In the genomic region with DNA sequence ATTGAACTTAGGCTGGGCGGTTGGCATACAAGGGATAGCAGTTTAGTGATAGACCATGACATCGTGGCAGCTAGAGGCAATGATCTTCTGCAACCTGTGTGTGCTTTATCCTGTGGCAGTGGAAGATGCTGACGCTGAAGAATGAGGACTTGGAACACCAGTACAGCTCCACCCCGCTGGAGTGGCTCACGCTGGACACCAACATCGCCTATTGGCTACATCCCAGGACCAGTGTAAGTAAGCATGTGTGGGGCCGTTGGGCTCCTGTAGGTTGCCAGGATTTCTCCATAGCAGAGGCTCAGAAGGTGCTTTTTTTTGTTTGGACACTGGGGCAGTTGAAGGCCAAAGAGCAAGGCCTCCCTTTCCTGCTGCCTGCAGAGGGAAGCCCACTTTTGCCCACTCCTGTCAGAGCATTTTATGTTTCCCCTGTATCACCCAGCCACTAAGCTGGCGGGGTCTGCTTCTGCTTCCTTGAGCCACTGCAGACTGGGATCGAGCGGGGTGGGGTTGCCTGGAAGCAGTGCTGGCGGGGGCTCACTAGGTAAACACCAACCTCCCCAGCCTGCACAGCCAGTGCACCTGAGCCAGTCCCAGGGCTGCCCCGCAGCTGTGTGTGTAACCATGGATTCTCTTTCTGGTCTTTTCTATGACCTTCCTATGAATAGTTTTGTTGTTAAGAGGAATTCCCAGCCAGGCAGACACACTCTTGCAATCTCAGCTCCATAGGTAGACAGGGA, we compare ENCODE assay signal across 14 mouse cellular contexts. TPM values are rescaled to one million over a fixed set of nuclear protein-coding genes. Genes with fewer than 3 reads are reported as not detected.
DNase-seq lines count a peak whose midpoint lies in the region; TF ChIP-seq lines count a peak whose summit lies in the region.
"Had no signal": no experiment of that assay in that cellular context is flagged by ENCODE, and none has a peak within 500 bp of the region (broad histone marks: within the 10 kb centered on the region; RNA-seq: fewer than 3 reads in every experiment).

No protein-coding gene starts in this region.

- peaks cover 19% of the 10 kb centered on the region; the same call in 1 of the 2 replicates for H3K4me1 ChIP-seq in heart, embryonic 10.5 days
- H3K4me1 ChIP-seq in lung, adult 2 months (ENCODE audit: control insufficient read depth, insufficient read depth, low read length) = peaks cover 4% of the 10 kb centered on the region
- H3K4me1 ChIP-seq: forebrain, embryonic 15.5 days; liver, embryonic 15.5 days; midbrain, embryonic 13.5 days; neural tube, embryonic 12.5 days had no signal

- no peak overlapping the region for H3K27ac ChIP-seq in heart, embryonic 10.5 days
- H3K27ac ChIP-seq: forebrain, embryonic 15.5 days; heart, adult 2 months; liver, embryonic 15.5 days; midbrain, embryonic 13.5 days; neural tube, embryonic 12.5 days had no signal

- TF ChIP-seq CTCF in lung, adult 2 months (IDR thresholded peaks at IDR 0.05; ENCODE audit: insufficient read depth, low read length) = no peak

- 83% methylated on average over 12 of the region's 12 CpGs for WGBS in heart, embryonic 10.5 days
- 63% methylated on average over 12 of the region's 12 CpGs for WGBS in lung, adult 2 months

- H3K4me3 ChIP-seq in heart, embryonic 10.5 days = no peak overlapping the region
- H3K4me3 ChIP-seq in lung, adult 2 months (replicated peaks; ENCODE audit: extremely low read depth, low read depth, low read length) = no peak overlapping the region
- H3K4me3 ChIP-seq: forebrain, embryonic 15.5 days; heart, adult 2 months; liver, embryonic 15.5 days; midbrain, embryonic 13.5 days; neural tube, embryonic 12.5 days had no signal

- peaks cover 92% of the 10 kb centered on the region for H3K36me3 ChIP-seq in heart, embryonic 10.5 days

- DNase-seq in heart, adult 11 months = peak; percentile 94
- no peak for DNase-seq in heart, embryonic 10.5 days (ENCODE audit: low spot score)
- DNase-seq in lung, adult 18-20 months = peak; percentile 66 to 72
- no peak for DNase-seq in lung, adult 2 months
- peak; percentile 65 for DNase-seq in lung, postnatal 10 days
- peak; percentile 60 for DNase-seq in testis, postnatal 14 days (ENCODE audit: low spot score)
- no peak for DNase-seq in right cerebral cortex, postnatal 10 days (ENCODE audit: low spot score in 2 of 2)
- DNase-seq in urinary bladder, adult 2 months (ENCODE audit: low spot score) = no peak
- DNase-seq: thymus, postnatal 36 days had no signal

- no peak for TF ChIP-seq POLR2A in lung, adult 2 months (IDR thresholded peaks at IDR 0.05; ENCODE audit: borderline replicate concordance, extremely low read depth, low read depth, low read length)

- H3K9me3 ChIP-seq in heart, embryonic 10.5 days = no peaks in the 10 kb centered on the region
- H3K9me3 ChIP-seq: forebrain, embryonic 15.5 days; liver, embryonic 15.5 days; midbrain, embryonic 13.5 days; neural tube, embryonic 12.5 days had no signal

- no peaks in the 10 kb centered on the region for H3K27me3 ChIP-seq in heart, embryonic 10.5 days (ENCODE audit: insufficient read depth, poor library complexity, severe bottlenecking)
- H3K27me3 ChIP-seq: forebrain, embryonic 15.5 days; liver, embryonic 15.5 days; midbrain, embryonic 13.5 days; neural tube, embryonic 12.5 days had no signal

RNA-seq across cellular contexts. Expression of a gene that starts 8.0 kb away (rescaled TPM):
- 63.1 and 65.8 TPM in 2 replicates for polyA plus RNA-seq in heart, embryonic 10.5 days (2016; fragmentation: Nextera tagmentation; extraction: Ambion mirVana)
- polyA plus RNA-seq in lung, adult 2 months (2012; rRNA removed) = 62.8 and 65.4 TPM in 2 replicates
- 54.3 and 70.5 TPM in 2 replicates for polyA plus RNA-seq in urinary bladder, adult 2 months (2012; rRNA removed)

RNA-seq across cellular contexts. Expression of a gene that starts 15.6 kb away (rescaled TPM):
- polyA plus RNA-seq in heart, embryonic 10.5 days (2016; fragmentation: Nextera tagmentation; extraction: Ambion mirVana) = 18.8 and 24.2 TPM in 2 replicates
- 17.9 and 21.8 TPM in 2 replicates for polyA plus RNA-seq in lung, adult 2 months (2012; rRNA removed)
- polyA plus RNA-seq in urinary bladder, adult 2 months (2012; rRNA removed) = 14.8 and 16.3 TPM in 2 replicates

RNA-seq across cellular contexts. Expression of a gene that starts 35.2 kb away (rescaled TPM):
- polyA plus RNA-seq in heart, embryonic 10.5 days (2016; fragmentation: Nextera tagmentation; extraction: Ambion mirVana) = 22.0 and 27.2 TPM in 2 replicates
- polyA plus RNA-seq in lung, adult 2 months (2012; rRNA removed) = 34.8 and 45.0 TPM in 2 replicates
- 50.8 and 55.4 TPM in 2 replicates for polyA plus RNA-seq in urinary bladder, adult 2 months (2012; rRNA removed)

RNA-seq across cellular contexts. Expression of a gene that starts 35.9 kb away (rescaled TPM):
- polyA plus RNA-seq in heart, embryonic 10.5 days (2016; fragmentation: Nextera tagmentation; extraction: Ambion mirVana) = 318 and 348 TPM in 2 replicates
- polyA plus RNA-seq in lung, adult 2 months (2012; rRNA removed) = 110 and 135 TPM in 2 replicates
- 248 TPM in 2 replicates for polyA plus RNA-seq in urinary bladder, adult 2 months (2012; rRNA removed)

Comparison
In these comparisons a context has a peak if more than half of its experiments do, and no peak if none do; other contexts are left out.
1. DNase-seq: peak in heart, adult 11 months (single experiment), lung, adult 18-20 months (2 of 2), lung, postnatal 10 days (single experiment) and testis, postnatal 14 days (single experiment); none in heart, embryonic 10.5 days (single experiment), lung, adult 2 months (single experiment), right cerebral cortex, postnatal 10 days (0 of 2) and urinary bladder, adult 2 months (single experiment).